Mouse (Mus musculus) cerebellum, adult 8-10 months (tissue): ENCODE data around the gene Ldhd.

ENCODE experiments used
- DNase-seq: peaks from one replicate; pipeline ENCODE4 v3.0.0; 2022

Ldhd gene

GRCm38 (mm10) chr8:111630105-111630521, at the start of gene Ldhd:
Ldhd (minus strand) TSS chr8:111630374.
- DNase-seq: peak; percentile 75

DNA sequence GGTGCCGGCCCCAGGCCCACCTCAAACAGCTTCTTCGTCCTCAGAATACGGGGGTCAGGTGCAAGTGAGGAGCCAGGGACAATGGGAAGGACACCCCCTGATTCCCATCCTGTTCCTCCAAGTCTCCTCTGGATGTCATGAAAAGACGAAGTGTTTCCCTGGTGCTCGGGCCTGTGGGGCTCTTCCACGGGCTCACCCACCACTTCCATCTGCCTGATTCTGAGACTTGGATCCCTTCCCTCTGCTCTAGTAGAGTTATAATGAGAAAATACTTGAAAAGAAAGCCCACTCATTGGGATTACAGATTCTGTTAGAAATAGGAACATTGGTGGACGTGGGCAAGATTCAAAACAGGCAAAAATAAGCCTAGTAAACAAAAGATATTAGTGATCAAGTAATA, 48.7 kb upstream of the Ldhd start:
- no peak for DNase-seq

DNA sequence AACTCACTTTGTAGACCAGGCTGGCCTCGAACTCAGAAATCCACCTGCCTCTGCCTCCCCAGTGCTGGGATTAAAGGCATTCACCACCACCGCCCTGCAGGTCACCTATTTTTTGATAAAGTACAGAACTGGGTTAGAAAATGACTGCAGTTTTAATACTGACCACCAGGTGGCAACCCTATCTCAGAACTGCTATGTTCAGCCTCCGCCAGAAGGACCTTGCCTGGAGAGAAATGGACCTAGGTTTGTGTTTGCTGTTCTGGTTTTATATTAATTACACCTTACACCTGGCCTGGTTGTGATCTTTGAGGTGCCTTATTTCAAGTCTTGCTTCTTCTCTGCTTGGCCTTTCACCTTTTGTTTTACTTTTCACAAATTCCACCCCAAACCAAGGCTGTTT, 47.9 kb upstream of the Ldhd start:
- DNase-seq: peak; percentile 73

GRCm38 (mm10) chr8:111676237-111676636, 46.1 kb upstream of the Ldhd start:
- no peak for DNase-seq

- no peak for DNase-seq
These were observed 36.6 kb upstream of the Ldhd start for GRCm38 (mm10) chr8:111666751-111667150.

DNA sequence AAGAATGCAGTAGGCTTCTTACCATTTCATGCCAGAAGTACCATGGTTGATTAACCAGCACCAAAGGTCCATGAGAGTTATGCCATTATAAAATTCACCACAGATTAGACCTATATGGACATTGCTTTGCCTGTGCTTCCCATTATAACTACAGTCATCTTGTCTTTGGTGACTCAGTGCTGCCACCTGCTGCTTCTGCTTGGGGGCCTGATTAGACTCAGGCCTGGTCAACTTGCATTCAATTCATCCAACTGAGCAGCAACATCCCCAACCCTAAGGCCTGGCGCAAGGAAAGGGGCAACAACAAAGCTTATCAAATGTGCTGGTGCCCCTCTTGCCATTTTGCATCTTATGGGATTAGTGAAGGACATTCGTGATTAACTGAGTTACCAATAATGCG, 32.3 kb upstream of the Ldhd start:
- DNase-seq: peak; percentile 79

- no peak for DNase-seq
These were observed 28.7 kb upstream of the Ldhd start for GRCm38 (mm10) chr8:111658819-111659423.

DNA sequence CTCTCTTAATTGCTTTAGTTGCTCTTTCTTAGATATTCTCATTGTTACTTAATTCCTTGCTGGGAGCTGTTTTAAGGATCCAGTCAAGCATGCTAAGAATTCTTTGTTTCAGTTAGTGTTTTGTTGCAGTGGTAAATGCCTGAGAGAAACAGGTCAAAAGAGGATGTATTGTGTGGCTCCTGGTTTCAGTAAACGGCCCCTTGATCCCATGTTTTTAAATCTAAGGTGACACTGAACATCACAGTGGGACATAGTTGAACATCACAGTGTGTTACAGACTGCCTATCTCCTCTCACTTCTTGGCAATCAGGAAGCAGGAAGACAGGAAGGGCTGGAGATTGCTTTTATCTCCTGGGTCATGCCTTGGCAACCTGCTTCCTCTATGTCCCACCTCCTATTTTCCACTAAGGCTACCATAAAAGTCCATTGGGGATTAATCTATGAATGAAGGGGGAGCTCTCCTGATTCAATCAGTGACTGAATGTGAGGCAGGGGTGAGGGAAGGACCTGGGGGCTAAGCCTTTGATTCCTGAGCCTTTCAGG, 27.2 kb upstream of the Ldhd start:
- no peak for DNase-seq

DNA sequence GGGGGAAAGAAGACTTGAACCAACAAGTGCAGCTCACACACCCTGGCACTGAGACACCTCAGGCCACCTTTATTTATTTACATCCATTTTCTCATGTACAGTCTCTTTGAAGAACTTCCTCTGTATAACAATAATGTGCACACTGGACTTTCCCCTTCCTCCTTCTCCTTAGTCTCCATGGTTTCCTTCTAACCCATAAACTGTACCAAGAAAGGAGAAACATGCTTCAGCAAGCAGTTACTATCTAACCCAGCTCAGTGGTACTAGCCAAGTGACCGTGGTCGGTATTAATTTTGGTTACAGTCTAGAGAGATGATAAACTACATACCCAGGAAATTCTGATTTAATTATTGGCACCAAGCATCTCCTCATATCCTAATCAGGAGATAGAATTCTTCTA, 23.4 kb upstream of the Ldhd start:
- DNase-seq: no peak

DNA sequence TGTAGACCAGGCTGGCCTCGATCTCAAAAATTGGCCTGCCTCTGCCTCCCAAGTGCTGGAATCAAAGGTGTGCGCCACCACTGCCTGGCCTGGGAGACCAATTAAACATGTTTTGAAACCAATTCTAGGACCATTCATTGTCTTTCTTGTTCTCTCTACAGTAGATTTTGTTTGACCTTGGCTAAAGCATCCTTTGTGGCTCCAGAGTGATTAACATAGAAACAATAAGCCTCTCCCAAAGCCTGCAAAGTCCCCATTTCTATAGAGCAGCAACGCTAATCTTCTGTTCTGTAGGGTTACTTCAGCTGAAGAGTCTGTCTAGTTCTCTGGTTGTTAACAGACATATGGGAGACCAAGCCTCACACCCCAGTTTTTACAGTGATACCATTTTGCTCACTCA, 20.5 kb upstream of the Ldhd start:
- DNase-seq: no peak

- DNase-seq: no peak
These were observed 18.7 kb upstream of the Ldhd start for GRCm38 (mm10) chr8:111648834-111649233.

GRCm38 (mm10) chr8:111645715-111646114, 15.5 kb upstream of the Ldhd start:
- DNase-seq: no peak

GRCm38 (mm10) chr8:111644286-111645051, 14.3 kb upstream of the Ldhd start:
- peak; percentile 14 for DNase-seq

DNA sequence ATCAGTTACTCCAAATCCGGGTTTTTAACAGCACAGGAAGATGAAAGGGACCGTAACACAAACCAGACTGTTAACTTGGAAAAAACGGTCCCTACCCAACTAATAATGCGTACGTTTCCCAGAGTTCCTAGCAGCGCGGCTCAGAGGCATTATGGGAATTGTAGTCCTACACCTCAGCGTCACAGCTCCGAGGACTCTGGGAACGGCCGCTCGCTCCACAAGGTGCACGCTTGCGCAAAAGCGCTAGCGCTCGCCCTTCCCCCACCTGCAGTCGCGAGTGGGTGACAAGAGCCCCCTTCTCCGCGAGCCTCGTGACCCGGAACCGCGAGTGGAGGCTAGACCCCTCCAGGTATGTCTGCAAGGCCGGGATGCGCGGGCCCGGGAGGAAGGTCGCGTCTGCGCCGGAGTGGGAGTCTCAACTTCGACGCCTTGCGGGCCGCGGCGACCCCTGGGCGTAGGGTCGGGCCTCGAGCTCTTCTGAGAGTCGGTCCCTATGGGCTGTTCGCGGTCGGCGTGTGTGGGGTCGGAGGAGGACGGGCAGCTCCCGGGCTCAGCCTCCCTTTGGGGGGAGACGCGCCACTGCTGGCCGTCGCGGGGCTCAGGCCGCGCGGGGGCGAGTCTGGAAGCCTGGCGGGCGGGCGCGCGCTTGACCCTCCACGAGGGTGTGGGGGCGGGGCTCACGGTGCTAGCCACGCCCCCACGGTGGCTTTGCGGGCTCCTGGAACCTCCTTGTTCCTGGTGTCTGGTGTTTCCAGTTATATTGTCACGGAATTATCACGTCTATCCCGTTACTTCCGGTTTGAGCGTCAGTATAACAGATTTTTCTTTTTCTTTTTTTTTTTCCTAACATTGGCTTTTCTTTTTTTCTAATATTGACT, 13.3 kb upstream of the Ldhd start, which contains the start of gene Zfp1:
Gene Zfp1, plus strand, starts transcription at position 138 of the 878 bp plus-strand sequence.
- DNase-seq: peak; percentile 92

DNA sequence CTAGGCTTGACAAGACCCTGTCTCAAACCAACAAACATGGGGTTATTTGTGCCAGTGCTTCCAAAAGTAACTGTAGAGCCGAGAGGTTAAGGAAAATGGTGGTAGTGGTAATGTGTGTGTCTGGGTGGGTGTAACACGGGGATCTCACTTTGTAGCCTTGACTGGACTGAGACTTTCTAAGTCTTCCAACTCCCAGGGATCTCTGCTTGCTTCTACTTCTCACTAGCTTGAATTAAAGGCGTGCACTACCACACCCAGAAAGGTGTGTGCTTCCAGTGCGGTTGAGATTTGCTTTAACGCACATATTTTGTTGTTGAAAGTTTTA, 12.7 kb upstream of the Ldhd start:
- DNase-seq: no peak

- DNase-seq: peak; percentile 24
These were observed 12.3 kb upstream of the Ldhd start for GRCm38 (mm10) chr8:111642496-111642895.

GRCm38 (mm10) chr8:111641064-111641463, 10.9 kb upstream of the Ldhd start:
- DNase-seq: no peak

DNA sequence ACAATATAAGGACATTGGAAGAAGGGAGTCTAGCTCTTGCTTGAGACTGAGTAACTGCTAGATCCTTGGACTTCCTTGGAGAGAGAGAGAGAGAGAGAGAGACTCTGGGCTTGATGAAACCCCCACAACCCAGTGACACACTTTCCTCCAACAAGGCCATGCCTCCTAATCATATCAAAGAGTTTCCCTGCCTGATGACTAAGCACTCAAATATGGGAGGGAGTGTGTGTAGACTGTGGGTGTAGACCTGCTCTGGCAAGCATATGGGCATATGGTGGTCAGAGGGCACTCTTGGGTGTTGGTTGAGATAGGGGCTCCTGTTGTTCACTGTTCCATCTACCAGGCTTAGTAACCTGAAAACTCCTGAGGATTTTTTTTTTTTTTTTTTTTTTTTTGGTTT, 7.9 kb upstream of the Ldhd start:
- no peak for DNase-seq

DNA sequence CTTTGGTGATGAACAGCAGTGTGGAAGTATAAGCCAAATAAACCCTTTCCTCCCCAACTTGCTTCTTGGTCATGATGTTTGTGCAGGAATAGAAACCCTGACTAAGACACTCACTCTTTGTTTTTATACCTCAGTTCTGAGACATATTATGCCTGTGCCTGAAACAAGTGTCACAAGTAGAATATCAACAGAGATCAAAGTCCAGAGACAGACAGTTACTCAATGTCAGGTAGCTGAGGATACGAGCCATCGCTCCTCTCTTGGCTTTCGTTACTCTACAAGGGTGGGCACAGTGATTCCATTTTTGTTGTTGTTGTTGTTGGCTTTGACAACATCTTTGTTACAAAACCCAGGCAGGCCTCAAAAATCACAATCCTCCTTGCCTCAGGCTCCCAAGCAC, 2.8 kb upstream of the Ldhd start:
- DNase-seq: no peak

DNA sequence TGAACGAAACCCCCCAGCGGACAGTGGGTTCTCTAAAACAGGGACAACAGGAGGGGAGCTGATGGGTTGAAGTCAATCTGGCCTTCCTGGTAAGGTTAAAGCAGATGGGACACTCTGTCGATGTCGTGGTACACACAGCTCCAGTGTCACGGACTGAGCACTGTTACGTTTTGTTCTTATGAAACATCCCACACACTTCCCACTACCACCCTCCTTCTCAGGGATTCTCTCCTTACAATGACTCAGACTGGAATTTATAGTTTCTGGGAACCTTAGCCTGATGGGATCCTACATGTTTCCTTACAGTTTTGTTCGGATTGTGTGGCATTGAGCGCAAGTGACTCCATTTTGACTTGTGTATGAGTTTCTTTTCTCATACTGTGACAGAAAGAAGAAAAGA, 1.4 kb upstream of the Ldhd start:
- no peak for DNase-seq

GRCm38 (mm10) chr8:111628894-111629501, 1.2 kb downstream of the Ldhd start:
- no peak for DNase-seq

DNA sequence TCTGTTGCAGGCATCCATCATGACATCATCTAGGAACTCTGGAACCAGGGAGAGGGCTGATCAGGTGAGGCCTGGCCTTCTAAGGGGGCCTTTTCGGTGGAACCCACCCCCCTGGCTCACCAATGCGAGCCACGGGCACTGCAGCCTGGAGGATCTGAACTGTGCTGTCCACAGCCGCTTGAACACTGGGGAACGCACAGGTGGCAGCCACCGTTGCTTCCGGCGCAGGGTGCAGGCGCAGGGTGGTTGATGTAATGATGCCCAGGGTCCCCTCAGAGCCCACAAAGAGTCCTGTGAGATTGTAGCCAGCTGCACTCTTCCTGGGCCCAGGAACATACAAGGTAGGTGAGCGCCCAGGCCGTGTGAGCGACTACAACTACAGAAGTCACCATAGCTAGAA, 1.8 kb downstream of the Ldhd start:
- DNase-seq: no peak

DNA sequence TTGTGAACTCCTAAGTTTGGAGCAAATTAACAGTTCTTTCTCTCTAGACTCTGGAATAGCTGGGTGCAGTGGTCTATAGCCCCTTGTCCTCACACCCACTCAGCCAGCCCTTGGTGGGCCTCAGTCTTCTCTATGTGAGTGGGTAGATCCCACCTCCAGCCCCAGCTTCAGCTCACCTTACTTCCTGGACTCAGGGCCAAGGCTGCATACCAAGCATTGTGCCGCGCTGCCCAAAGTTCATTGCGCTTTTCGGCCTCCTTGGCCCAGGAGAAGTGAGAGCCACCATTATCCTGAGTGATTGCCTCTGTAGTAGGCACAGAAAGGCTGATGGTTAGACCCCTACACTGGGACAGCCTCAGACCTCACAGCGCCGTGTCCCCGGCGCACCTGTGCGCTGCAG, 2.3 kb downstream of the Ldhd start:
- no peak for DNase-seq
